Mouse (Mus musculus) thymus, adult 2 months (tissue): Measurements from ENCODE around the gene Uhrf2. TPM values are rescaled to one million over a fixed set of nuclear protein-coding genes. Genes with fewer than 3 reads are reported as not detected.

Experiments used
- DNase-seq: peaks from one replicate; pipeline ENCODE4 v3.0.0; 2021
- H3K27ac ChIP-seq: fragments of 200-500 bp; 2 replicates; pipeline ENCODE4 v1.5.1; 2012; ENCODE audit warnings: low read length, control low read depth; ENCODE audit not compliant: control insufficient read depth, insufficient read depth
- H3K27me3 ChIP-seq: fragments of 200-500 bp; 2 replicates; pipeline ENCODE4 v1.6.1; 2012; ENCODE audit warnings: mild to moderate bottlenecking, low read length, moderate library complexity, mixed read lengths; ENCODE audit not compliant: control insufficient read depth, insufficient read depth
- H3K36me3 ChIP-seq: fragments of 200-500 bp; 2 replicates; pipeline ENCODE4 v1.6.1; 2012; ENCODE audit warnings: mild to moderate bottlenecking, low read length, moderate library complexity; ENCODE audit not compliant: control insufficient read depth, insufficient read depth
- H3K4me1 ChIP-seq: fragments of 200-500 bp; replicated peaks from 2 replicates; pipeline ENCODE4 v1.6.1; 2012; ENCODE audit warnings: low read length; ENCODE audit not compliant: control insufficient read depth, insufficient read depth
- H3K4me3 ChIP-seq: fragments of 200-500 bp; 2 replicates; pipeline ENCODE4 v1.5.1; 2012; ENCODE audit warnings: mild to moderate bottlenecking, low read length, control low read depth, moderate library complexity; ENCODE audit not compliant: control insufficient read depth, insufficient read depth
- CTCF ChIP-seq: fragments of 200-500 bp; IDR thresholded peaks from 2 replicates; pipeline ENCODE4 v1.5.1; 2012; ENCODE audit warnings: mild to moderate bottlenecking, control low read depth, low read length, moderate library complexity, borderline replicate concordance; ENCODE audit not compliant: control insufficient read depth, poor library complexity, insufficient read depth; ENCODE audit errors: extremely low read depth
- POLR2A ChIP-seq: fragments of 200-500 bp; IDR thresholded peaks from 2 replicates; pipeline ENCODE4 v1.6.1; 2012; ENCODE audit warnings: mild to moderate bottlenecking, low read length, control low read depth, moderate library complexity; ENCODE audit not compliant: control insufficient read depth, poor library complexity, insufficient read depth; ENCODE audit errors: extremely low read depth
- WGBS: fragments of 180-500 bp; shearing (Covaris S2); methylation state at CpG from one replicate; pipeline ENCODE4 v1.1.7; 2018; 5-methylcytosine and 5-hydroxymethylcytosine counted together
- polyA plus RNA-seq: library from polyadenylated mRNA; depleted of rRNA; stranded (reverse); fragments of >200 nt; gene quantifications from 2 replicates; pipeline ENCODE4 v1.2.3, GENCODE M21; 2012

Gene Uhrf2
- polyA plus RNA-seq, 1 experiment, result 80.5 TPM

- Histone ChIP-seq H3K27me3 (no peaks in the 10 kb centered on the region), H3K4me3 (no peak overlapping the region), H3K27ac (no peak overlapping the region), H3K36me3 (peaks cover 84% of the 10 kb centered on the region), H3K4me1 (no peaks in the 10 kb centered on the region)
- TF ChIP-seq CTCF (no peak), POLR2A (no peak)
- no peak for DNase-seq
- 96% methylated on average over 12 of the region's 12 CpGs for WGBS
These were observed 61.5 kb downstream of the Uhrf2 start for GRCm38 (mm10) chr19:30091644-30092295.

GRCm38 (mm10) chr19:30096186-30096585 lies 65.9 kb downstream of the Uhrf2 start:
- H3K4me1 ChIP-seq, result no peaks in the 10 kb centered on the region
- DNase-seq, result no peak
- H3K27ac ChIP-seq, result no peak overlapping the region
- H3K36me3 ChIP-seq, result peaks cover 49% of the 10 kb centered on the region
- WGBS, result 97% methylated on average over 3 of the region's 3 CpGs
- no peaks in the 10 kb centered on the region for H3K27me3 ChIP-seq
- no peak overlapping the region for H3K4me3 ChIP-seq
- TF ChIP-seq POLR2A, result no peak

DNA sequence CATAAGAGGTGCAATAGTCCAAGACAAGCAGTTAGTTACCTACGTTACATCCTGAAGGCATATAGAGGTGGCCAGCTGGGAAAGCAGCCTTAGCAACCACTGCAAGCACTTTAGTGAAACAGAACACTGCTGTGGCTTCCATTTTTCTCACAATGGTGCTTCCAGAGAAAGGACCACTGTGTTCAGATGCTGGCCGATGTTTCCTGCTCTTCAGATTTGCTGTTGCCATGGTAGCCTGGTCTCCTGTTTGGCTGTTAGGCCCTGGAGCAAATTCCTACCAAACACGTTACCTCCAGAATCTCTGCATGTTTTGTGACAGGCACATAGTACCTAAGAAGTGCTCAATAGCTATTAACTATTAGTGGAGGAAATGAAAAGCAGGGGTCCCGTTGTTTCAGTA lies 66.7 kb downstream of the Uhrf2 start:
- WGBS, result 97% methylated on average over 4 of the region's 4 CpGs
- Histone ChIP-seq H3K27ac (no peak overlapping the region), H3K27me3 (no peaks in the 10 kb centered on the region), H3K4me1 (no peaks in the 10 kb centered on the region), H3K36me3 (peaks cover 43% of the 10 kb centered on the region), H3K4me3 (no peak overlapping the region)
- TF ChIP-seq POLR2A, result no peak
- no peak for TF ChIP-seq CTCF
- no peak for DNase-seq

DNA sequence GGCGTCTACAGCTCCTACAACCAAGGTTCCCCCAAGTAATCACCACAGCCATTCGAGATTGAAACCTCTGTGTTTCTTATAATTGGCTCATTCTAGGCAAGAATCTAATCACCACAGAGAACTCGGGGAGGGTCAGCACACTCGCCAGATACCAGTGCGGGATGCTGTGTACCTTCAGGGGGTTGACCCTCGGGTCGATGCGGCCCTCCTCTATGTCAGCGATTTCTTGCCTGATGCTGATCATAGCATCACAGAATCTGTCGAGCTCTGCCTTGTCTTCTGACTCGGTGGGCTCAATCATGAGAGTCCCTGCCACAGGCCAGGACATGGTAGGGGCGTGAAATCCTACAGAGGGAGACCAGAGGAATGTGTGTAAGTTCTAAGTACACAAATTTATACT lies 70.3 kb downstream of the Uhrf2 start:
- H3K4me1 ChIP-seq, result no peaks in the 10 kb centered on the region
- H3K27ac ChIP-seq, result no peak overlapping the region
- no peak overlapping the region for H3K4me3 ChIP-seq
- WGBS, result 94% methylated on average over 12 of the region's 12 CpGs
- TF ChIP-seq CTCF, result no peak
- TF ChIP-seq POLR2A, result no peak
- H3K27me3 ChIP-seq, result no peaks in the 10 kb centered on the region
- H3K36me3 ChIP-seq, result peaks cover 11% of the 10 kb centered on the region
- no peak for DNase-seq

GRCm38 (mm10) chr19:30102620-30103019 lies 72.3 kb downstream of the Uhrf2 start:
- no peaks in the 10 kb centered on the region for H3K36me3 ChIP-seq
- no peak for DNase-seq
- TF ChIP-seq POLR2A (no peak), CTCF (no peak)
- H3K27me3 ChIP-seq, result no peaks in the 10 kb centered on the region
- H3K4me3 ChIP-seq, result no peak overlapping the region
- 87% methylated on average over 6 of the region's 6 CpGs for WGBS
- no peaks in the 10 kb centered on the region for H3K4me1 ChIP-seq
- H3K27ac ChIP-seq, result no peak overlapping the region

DNA sequence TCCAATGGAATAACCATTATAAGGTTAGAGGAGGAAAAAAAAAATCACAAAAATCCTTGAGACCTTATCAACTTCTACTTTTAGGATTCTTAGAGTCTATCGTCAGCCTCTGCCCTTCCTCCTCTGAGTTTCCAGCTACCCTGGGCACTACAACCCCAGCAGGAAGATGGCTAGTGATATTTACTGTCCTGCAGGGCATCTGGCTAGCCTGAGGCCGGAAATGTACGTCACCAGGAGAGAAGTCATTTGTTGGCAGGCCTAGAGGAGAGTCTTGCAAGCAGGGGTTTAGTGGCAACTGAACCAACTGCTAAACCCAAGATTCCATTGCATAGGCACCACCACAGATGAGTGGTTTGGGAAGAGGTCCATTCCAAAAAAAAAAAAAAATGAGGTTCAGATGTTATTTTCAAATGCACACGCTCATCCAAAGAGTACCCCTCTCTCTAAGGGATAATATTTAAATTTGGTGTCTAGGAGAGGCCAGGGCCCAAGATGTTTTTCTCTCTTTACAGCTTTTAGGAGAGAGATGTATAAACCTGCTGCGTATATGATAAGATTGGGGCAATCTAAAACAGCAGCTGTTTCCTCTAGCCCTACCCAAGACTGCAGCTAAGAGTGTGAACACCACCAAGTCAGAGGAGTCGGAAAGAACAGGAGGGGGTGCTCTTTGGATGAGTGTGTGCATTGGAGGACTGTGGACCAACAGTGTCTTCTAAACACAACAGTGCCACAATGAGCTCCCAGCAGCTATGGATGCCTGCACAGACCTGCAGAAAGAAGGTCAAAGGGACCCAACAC lies 74.9 kb downstream of the Uhrf2 start:
- Histone ChIP-seq H3K4me1 (no peaks in the 10 kb centered on the region), H3K36me3 (no peaks in the 10 kb centered on the region), H3K27ac (no peak overlapping the region), H3K4me3 (no peak overlapping the region), H3K27me3 (no peaks in the 10 kb centered on the region)
- DNase-seq, result no peak
- WGBS, result 94% methylated on average over 6 of the region's 6 CpGs
- TF ChIP-seq CTCF, result no peak
- TF ChIP-seq POLR2A, result no peak
